Mouse (Mus musculus) embryonic fibroblast, embryonic 13.5 days (primary cell): Measurements from ENCODE around the gene Snapc3.

Experiments
- CTCF ChIP-seq: IDR thresholded peaks from 2 replicates; pipeline ENCODE4 v1.5.1; 2011; ENCODE audit warnings: mild to moderate bottlenecking, control low read depth, low read length, moderate library complexity, borderline replicate concordance; ENCODE audit not compliant: insufficient read depth
- POLR2A ChIP-seq: IDR thresholded peaks from 2 replicates; pipeline ENCODE4 v1.6.1; 2011; ENCODE audit warnings: low read depth, mild to moderate bottlenecking, control low read depth, low read length, moderate library complexity

DNA sequence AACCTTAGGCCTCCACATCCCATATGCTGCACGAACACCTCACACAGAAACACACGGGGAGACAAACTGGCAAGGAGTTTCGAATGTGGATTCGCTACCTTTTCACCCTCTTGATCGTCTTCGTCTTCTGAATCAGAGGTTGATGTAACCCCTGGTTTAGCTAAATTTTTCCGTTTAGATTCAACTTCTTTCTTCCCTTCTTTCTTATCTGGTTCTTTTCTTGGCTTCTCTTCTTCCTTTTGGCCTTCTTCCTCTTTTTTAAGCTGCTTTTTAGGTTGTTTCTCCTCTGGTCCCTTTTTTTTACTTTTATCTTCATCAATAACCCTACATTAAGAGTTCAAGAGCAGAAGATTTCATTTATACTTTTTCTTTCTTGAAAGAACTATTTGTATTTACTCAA is 47.3 kb downstream of the Snapc3 start:
- TF ChIP-seq POLR2A (no peak), CTCF (no peak)
